ENCODE assay signal across 8 mouse cellular contexts in genomic region chr15:81802941-81803351, GRCm38 (mm10). TPM values are rescaled to one million over a fixed set of nuclear protein-coding genes. Genes with fewer than 3 reads are reported as not detected.
DNase-seq lines count a peak whose midpoint lies in the region; ATAC-seq and TF ChIP-seq lines count a peak whose summit lies in the region.

No protein-coding gene starts in this region.

- peak; percentile 56 for DNase-seq in adrenal gland, postnatal 14 days
- no peak for DNase-seq in adrenal gland, adult 2 months
- DNase-seq in thymus, adult 2 months: no peak
- no peak for DNase-seq in thymus, postnatal 0 days (ENCODE audit: low spot score)
- no peak for DNase-seq in liver, embryonic 11.5 days (ENCODE audit: low spot score)
- no peak for DNase-seq in yolk sac, embryonic 10.5 days (ENCODE audit: low spot score)

- H3K27ac ChIP-seq in thymus, adult 2 months (ENCODE audit: control insufficient read depth, insufficient read depth, low read length): no peak overlapping the region
- H3K27ac ChIP-seq in hindbrain, embryonic 16.5 days (ENCODE audit: low read depth, low read length): peak overlapping the region; percentile 73
- peak overlapping the region; percentile 49 for H3K27ac ChIP-seq in liver, embryonic 11.5 days (ENCODE audit: low read depth, low read length)
- no peak overlapping the region; the same call in 1 of the 2 replicates for H3K27ac ChIP-seq in neural tube, embryonic 14.5 days (ENCODE audit: low read depth, low read length)

- ATAC-seq in hindbrain, embryonic 16.5 days: no peak
- no peak; the same call in 1 of the 2 replicates for ATAC-seq in liver, embryonic 11.5 days (replicated peaks; ENCODE audit: low FRiP score)
- ATAC-seq in neural tube, embryonic 14.5 days (ENCODE audit: low read depth): peak; percentile 32; the same call in 1 of the 2 replicates

- no peak for TF ChIP-seq CTCF in thymus, adult 2 months (IDR thresholded peaks at IDR 0.05; ENCODE audit: borderline replicate concordance, control insufficient read depth, extremely low read depth, insufficient read depth, low read length, poor library complexity)

- peak overlapping the region; percentile 67 for H3K4me2 ChIP-seq in hindbrain, embryonic 16.5 days (ENCODE audit: low read length)
- H3K4me2 ChIP-seq in liver, embryonic 11.5 days: peak overlapping the region; percentile 83
- peak overlapping the region; percentile 49 for H3K4me2 ChIP-seq in neural tube, embryonic 14.5 days (ENCODE audit: low read depth, low read length)

- H3K27me3 ChIP-seq in thymus, adult 2 months (ENCODE audit: control insufficient read depth, insufficient read depth, low read length): no peaks in the 10 kb centered on the region
- no peaks in the 10 kb centered on the region for H3K27me3 ChIP-seq in hindbrain, embryonic 16.5 days (replicated peaks; ENCODE audit: control insufficient read depth, insufficient read depth, low read length)
- H3K27me3 ChIP-seq in liver, embryonic 11.5 days (replicated peaks; ENCODE audit: control insufficient read depth, insufficient read depth, low read length): no peaks in the 10 kb centered on the region
- no peaks in the 10 kb centered on the region for H3K27me3 ChIP-seq in neural tube, embryonic 14.5 days (ENCODE audit: control insufficient read depth, insufficient read depth, low read length)

- peaks cover 12% of the 10 kb centered on the region for H3K4me1 ChIP-seq in thymus, adult 2 months (replicated peaks; ENCODE audit: control insufficient read depth, insufficient read depth, low read length)
- H3K4me1 ChIP-seq in hindbrain, embryonic 16.5 days (ENCODE audit: control insufficient read depth, insufficient read depth, low read depth, low read length): peaks cover 22% of the 10 kb centered on the region
- H3K4me1 ChIP-seq in liver, embryonic 11.5 days (replicated peaks; ENCODE audit: control insufficient read depth, insufficient read depth, low read length): peaks cover 31% of the 10 kb centered on the region
- H3K4me1 ChIP-seq in neural tube, embryonic 14.5 days (ENCODE audit: control insufficient read depth, insufficient read depth, low read length): peaks cover 13% of the 10 kb centered on the region; the same call in 1 of the 2 replicates

- no peaks in the 10 kb centered on the region for H3K9me3 ChIP-seq in hindbrain, embryonic 16.5 days (ENCODE audit: control insufficient read depth, low read length)
- H3K9me3 ChIP-seq in liver, embryonic 11.5 days (ENCODE audit: control insufficient read depth, low read length): no peaks in the 10 kb centered on the region
- H3K9me3 ChIP-seq in neural tube, embryonic 14.5 days (ENCODE audit: control insufficient read depth, low read length): no peaks in the 10 kb centered on the region

- WGBS in thymus, adult 2 months: 22% methylated on average over 8 of the region's 8 CpGs
- 9% methylated on average over 8 of the region's 8 CpGs for WGBS in hindbrain, embryonic 16.5 days
- WGBS in liver, embryonic 11.5 days: 29% methylated on average over 8 of the region's 8 CpGs
- WGBS in neural tube, embryonic 14.5 days: 16% methylated on average over 8 of the region's 8 CpGs

- peak overlapping the region; percentile 45 for H3K9ac ChIP-seq in hindbrain, embryonic 16.5 days (ENCODE audit: low read depth, low read length)
- peak overlapping the region; percentile 57 for H3K9ac ChIP-seq in liver, embryonic 11.5 days (ENCODE audit: low read depth, low read length)
- peak overlapping the region; percentile 47; the same call in 1 of the 2 replicates for H3K9ac ChIP-seq in neural tube, embryonic 14.5 days (replicated peaks; ENCODE audit: low read depth, low read length)

- no peaks in the 10 kb centered on the region for H3K36me3 ChIP-seq in thymus, adult 2 months (ENCODE audit: control insufficient read depth, insufficient read depth, low read length)
- no peaks in the 10 kb centered on the region for H3K36me3 ChIP-seq in hindbrain, embryonic 16.5 days (ENCODE audit: control insufficient read depth, insufficient read depth, low read length)
- H3K36me3 ChIP-seq in liver, embryonic 11.5 days (ENCODE audit: control insufficient read depth, insufficient read depth, low read length): no peaks in the 10 kb centered on the region
- no peaks in the 10 kb centered on the region for H3K36me3 ChIP-seq in neural tube, embryonic 14.5 days (ENCODE audit: control insufficient read depth, insufficient read depth, low read length)

- H3K4me3 ChIP-seq in thymus, adult 2 months (ENCODE audit: control insufficient read depth, insufficient read depth, low read length): peak overlapping the region; percentile 13; the same call in 1 of the 2 replicates
- H3K4me3 ChIP-seq in hindbrain, embryonic 16.5 days (ENCODE audit: low read length): peak overlapping the region; percentile 39
- peak overlapping the region; percentile 42 for H3K4me3 ChIP-seq in liver, embryonic 11.5 days (ENCODE audit: low read depth, low read length)
- H3K4me3 ChIP-seq in neural tube, embryonic 14.5 days (ENCODE audit: low read depth, low read length): peak overlapping the region; percentile 22

- TF ChIP-seq POLR2A in thymus, adult 2 months (IDR thresholded peaks at IDR 0.05; ENCODE audit: control insufficient read depth, extremely low read depth, insufficient read depth, low read length, poor library complexity): no peak

RNA-seq across cellular contexts. Expression of gene Tef, which starts 0.7 kb away (rescaled TPM):
- total RNA-seq in adrenal gland, postnatal 14 days (2021): 71.4 and 98.5 TPM in 2 replicates
- total RNA-seq in adrenal gland, adult 2 months (2021): 100 to 1,000 TPM in 1 of 2 experiments, 10 to 100 TPM in 1; 35.0 to 100 TPM
- 35.0 and 69.3 TPM in 2 replicates for polyA plus RNA-seq in adrenal gland, adult 2 months (2012; rRNA removed)
- polyA plus RNA-seq in thymus, adult 2 months (2012; rRNA removed): 29.3 and 34.6 TPM in 2 replicates
- polyA plus RNA-seq in thymus, postnatal 0 days (2015; fragmentation: Nextera tagmentation; extraction: Ambion mirVana): 12.3 and 14.8 TPM in 2 replicates
- 22.9 and 23.1 TPM in 2 replicates for polyA plus RNA-seq in hindbrain, embryonic 16.5 days (2015; fragmentation: Nextera tagmentation; extraction: Ambion mirVana)
- polyA plus RNA-seq in liver, embryonic 11.5 days (2014; fragmentation: Nextera tagmentation; extraction: Ambion mirVana): 12.0 and 12.6 TPM in 2 replicates
- polyA plus RNA-seq in neural tube, embryonic 14.5 days (2014; fragmentation: Nextera tagmentation; extraction: Ambion mirVana): 17.9 and 19.3 TPM in 2 replicates

RNA-seq across cellular contexts. Expression of gene Tob2, which starts 55.6 kb away (rescaled TPM):
- total RNA-seq in adrenal gland, postnatal 14 days (2021): 124 and 147 TPM in 2 replicates
- total RNA-seq in adrenal gland, adult 2 months (2021): 100 to 1,000 TPM in 1 of 2 experiments, 10 to 100 TPM in 1; 96.0 to 102 TPM
- polyA plus RNA-seq in adrenal gland, adult 2 months (2012; rRNA removed): 69.9 and 76.1 TPM in 2 replicates
- polyA plus RNA-seq in thymus, adult 2 months (2012; rRNA removed): 64.6 and 76.1 TPM in 2 replicates
- polyA plus RNA-seq in thymus, postnatal 0 days (2015; fragmentation: Nextera tagmentation; extraction: Ambion mirVana): 28.8 TPM in 2 replicates
- 15.7 and 18.4 TPM in 2 replicates for polyA plus RNA-seq in hindbrain, embryonic 16.5 days (2015; fragmentation: Nextera tagmentation; extraction: Ambion mirVana)
- polyA plus RNA-seq in liver, embryonic 11.5 days (2014; fragmentation: Nextera tagmentation; extraction: Ambion mirVana): 18.3 and 19.3 TPM in 2 replicates
- 12.4 and 13.4 TPM in 2 replicates for polyA plus RNA-seq in neural tube, embryonic 14.5 days (2014; fragmentation: Nextera tagmentation; extraction: Ambion mirVana)

RNA-seq across cellular contexts. Expression of gene Rangap1, which starts 57.6 kb away (rescaled TPM):
- 61.7 and 61.8 TPM in 2 replicates for total RNA-seq in adrenal gland, postnatal 14 days (2021)
- 10 to 100 TPM; 57.1 to 73.0 TPM for total RNA-seq in adrenal gland, adult 2 months (2021)
- polyA plus RNA-seq in adrenal gland, adult 2 months (2012; rRNA removed): 20.8 and 24.9 TPM in 2 replicates
- 73.9 and 82.0 TPM in 2 replicates for polyA plus RNA-seq in thymus, adult 2 months (2012; rRNA removed)
- polyA plus RNA-seq in thymus, postnatal 0 days (2015; fragmentation: Nextera tagmentation; extraction: Ambion mirVana): 67.1 and 71.0 TPM in 2 replicates
- 164 and 165 TPM in 2 replicates for polyA plus RNA-seq in hindbrain, embryonic 16.5 days (2015; fragmentation: Nextera tagmentation; extraction: Ambion mirVana)
- polyA plus RNA-seq in liver, embryonic 11.5 days (2014; fragmentation: Nextera tagmentation; extraction: Ambion mirVana): 134 and 139 TPM in 2 replicates
- 105 and 117 TPM in 2 replicates for polyA plus RNA-seq in neural tube, embryonic 14.5 days (2014; fragmentation: Nextera tagmentation; extraction: Ambion mirVana)

RNA-seq across cellular contexts. Expression of gene Zc3h7b, which starts 58.1 kb away (rescaled TPM):
- 73.8 and 81.9 TPM in 2 replicates for total RNA-seq in adrenal gland, postnatal 14 days (2021)
- 10 to 100 TPM; 62.9 to 87.9 TPM for total RNA-seq in adrenal gland, adult 2 months (2021)
- 54.0 and 60.6 TPM in 2 replicates for polyA plus RNA-seq in adrenal gland, adult 2 months (2012; rRNA removed)
- 42.3 and 49.5 TPM in 2 replicates for polyA plus RNA-seq in thymus, adult 2 months (2012; rRNA removed)
- 14.5 and 17.6 TPM in 2 replicates for polyA plus RNA-seq in thymus, postnatal 0 days (2015; fragmentation: Nextera tagmentation; extraction: Ambion mirVana)
- polyA plus RNA-seq in hindbrain, embryonic 16.5 days (2015; fragmentation: Nextera tagmentation; extraction: Ambion mirVana): 39.3 and 49.6 TPM in 2 replicates
- 23.4 and 24.2 TPM in 2 replicates for polyA plus RNA-seq in liver, embryonic 11.5 days (2014; fragmentation: Nextera tagmentation; extraction: Ambion mirVana)
- 49.6 and 72.6 TPM in 2 replicates for polyA plus RNA-seq in neural tube, embryonic 14.5 days (2014; fragmentation: Nextera tagmentation; extraction: Ambion mirVana)

Comparison
In these comparisons a context has a peak if more than half of its experiments do, and no peak if none do; other contexts are left out.
1. H3K27ac ChIP-seq: peak in hindbrain, embryonic 16.5 days (single experiment) and liver, embryonic 11.5 days (single experiment); none in thymus, adult 2 months (single experiment) and neural tube, embryonic 14.5 days (single experiment).
2. Peak in every context shown above with its lines, with median percentiles within 50 percentile points of each other: H3K4me3 ChIP-seq, H3K4me2 ChIP-seq and H3K9ac ChIP-seq.